Mouse (Mus musculus): ENCODE measurements around the gene Stra6.

Stra6 gene

GRCm38 (mm10) chr9:58095977-58096376 is 32.4 kb downstream of the Stra6 start:
- no peak for DNase-seq (ENCODE audit: low spot score in 2 of 2)

DNA sequence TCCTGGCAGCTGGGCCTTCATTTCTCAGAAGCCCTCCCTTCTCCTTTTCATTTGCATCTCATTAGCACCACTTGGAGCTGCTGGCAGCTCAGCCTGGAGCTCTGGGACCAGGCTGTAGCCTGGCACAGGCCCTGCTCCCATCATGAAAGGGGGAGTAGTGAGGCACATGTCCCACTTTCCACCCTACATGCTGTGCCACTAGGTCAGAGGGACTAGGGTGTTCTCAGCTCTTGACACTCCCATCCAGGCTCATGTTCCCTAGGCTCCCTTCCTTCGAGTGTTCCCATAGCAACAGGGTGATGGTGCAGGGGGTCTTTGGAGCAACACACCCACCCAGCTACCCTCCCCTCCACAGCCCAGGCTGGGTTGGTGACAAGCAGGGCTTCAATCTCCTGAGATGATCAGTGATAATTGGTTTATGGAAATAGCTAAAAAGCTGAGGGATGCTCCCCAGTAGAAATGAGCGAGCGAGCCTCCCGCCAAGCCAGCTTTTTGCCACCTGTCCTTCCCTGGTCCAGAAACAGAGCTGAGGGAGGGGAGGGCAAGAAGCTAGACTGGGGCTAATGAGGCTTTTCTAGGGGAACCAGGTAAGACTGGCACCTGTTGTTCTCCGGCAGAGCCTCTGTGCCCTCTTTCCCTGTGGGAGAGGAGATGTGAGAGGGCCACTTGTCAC is 33.2 kb downstream of the Stra6 start:
- DNase-seq (ENCODE audit: low spot score in 2 of 2) = peak; percentile 49 to 72

DNA sequence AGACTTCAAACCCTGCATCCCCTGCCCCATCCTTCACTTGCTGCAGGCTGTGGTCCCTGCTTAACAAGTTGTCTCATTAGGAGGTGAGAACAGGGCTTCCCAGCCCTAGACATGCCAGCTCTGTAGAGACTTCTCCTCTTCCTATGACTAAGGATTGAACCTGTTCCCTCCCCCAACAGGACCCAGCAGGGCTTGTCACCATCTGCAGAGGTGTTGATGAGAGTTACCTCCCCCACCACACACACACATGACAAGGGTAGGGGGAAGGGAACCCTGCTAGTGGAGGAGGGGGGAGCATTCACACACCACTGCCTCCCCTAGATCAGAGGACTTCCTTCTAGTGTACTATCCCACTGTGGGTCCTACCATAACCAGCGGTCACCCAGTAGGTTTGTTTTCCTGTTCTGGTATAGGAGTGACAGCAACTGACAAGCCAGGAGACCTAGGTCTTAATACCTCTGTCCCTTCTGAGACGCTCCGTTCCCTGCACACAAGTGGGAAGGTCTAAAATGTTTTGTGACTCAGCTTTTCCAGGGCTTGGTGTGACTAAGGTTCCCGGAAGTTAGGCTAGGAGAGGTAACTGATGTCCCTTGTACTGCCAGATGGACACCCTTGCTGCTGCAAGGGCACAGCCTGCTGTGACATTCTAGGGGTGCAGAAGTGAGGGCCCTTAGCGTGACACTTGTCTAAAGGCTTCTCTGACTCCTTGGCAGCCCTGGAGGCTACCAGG is 36.4 kb downstream of the Stra6 start:
- DNase-seq (ENCODE audit: low spot score in 2 of 2) = no peak

DNA sequence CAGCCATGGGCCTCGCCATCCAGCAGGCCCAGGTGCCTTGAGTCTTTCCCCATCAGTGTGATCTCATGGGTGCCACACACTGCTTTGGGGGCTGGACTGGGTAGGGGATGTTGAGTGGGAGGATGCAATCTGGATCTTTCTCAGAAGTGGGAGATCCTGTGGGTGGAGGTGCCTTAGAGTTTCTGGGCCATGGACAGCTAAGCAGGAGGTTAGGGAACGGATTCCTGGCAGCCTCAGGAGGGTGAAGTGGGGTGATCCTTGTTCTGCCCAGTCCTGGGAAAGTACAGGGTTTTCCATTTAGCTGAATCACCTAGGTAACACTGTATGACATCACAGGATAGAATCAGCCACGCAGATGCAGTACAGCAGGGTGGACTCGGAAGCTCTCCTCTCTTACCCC is 38.4 kb downstream of the Stra6 start:
- peak in 1 of 2 experiments; percentile 58 for DNase-seq (ENCODE audit: low spot score in 2 of 2)

DNA sequence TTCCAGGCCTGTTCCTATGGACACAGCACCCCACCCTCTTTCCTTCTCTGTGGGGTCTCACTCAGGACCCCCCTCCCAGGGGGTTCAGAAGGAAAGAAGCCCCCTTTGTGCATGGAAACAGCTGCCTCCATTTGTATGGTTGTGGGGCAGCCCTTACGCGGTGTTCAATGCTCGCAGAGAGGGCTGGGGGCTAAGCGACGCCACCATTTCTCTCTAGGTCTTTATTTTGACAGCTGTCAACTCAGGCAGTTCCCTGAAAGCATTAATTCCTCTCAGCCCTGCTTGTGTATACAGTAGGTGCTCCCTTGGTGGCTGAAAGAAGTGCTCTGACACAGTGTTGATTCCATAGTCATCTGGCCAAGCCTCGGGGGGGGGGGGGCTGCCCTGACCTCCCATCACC is 40.1 kb downstream of the Stra6 start:
- no peak for DNase-seq (ENCODE audit: low spot score in 2 of 2)

GRCm38 (mm10) chr9:58105595-58106169 is 42.1 kb downstream of the Stra6 start:
- no peak for DNase-seq (ENCODE audit: low spot score in 2 of 2)

DNA sequence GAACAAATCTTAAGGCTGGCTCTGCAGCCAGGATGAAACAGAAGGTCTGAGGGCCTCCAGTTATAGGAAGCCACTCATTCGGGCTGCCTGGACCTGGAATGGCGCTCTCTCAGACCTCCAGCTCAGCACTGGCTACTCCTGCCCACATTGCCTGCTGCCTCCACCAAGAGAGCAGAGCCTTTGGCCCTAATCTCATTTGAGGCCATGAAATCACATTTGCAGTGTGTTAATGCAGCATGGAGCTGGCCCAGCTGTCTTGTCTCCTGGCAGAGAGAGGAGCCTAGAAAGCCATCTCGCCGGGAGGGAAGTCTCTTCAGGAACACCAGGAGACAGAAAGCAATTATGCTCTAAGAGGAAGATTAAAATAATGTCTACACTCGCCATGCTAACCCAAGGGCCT is 43.9 kb downstream of the Stra6 start:
- DNase-seq (ENCODE audit: low spot score in 2 of 2) = no peak

DNA sequence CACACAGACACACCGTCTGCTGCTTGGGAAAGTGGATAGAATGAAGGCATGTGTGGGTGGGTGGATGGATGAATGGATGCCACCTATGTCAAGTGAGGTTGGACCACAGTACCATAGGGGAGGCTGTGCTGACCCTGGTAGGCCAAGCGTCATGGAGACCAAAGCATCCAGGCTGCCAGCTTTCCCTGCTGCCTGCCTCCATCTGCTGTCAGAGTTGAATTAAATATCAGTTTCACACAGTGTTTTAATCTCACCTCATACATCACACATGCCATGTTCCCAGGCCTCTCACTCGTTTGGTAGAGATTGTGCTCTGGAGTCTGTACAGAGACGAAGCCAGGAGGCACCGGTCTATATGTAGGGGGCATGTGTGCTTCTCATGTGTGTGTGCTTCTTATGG is 47.2 kb downstream of the Stra6 start:
- DNase-seq (ENCODE audit: low spot score in 2 of 2) = no peak

- peak; percentile 61 to 75 for DNase-seq (ENCODE audit: low spot score in 2 of 2)
Measured at GRCm38 (mm10) chr9:58111431-58111830, 47.8 kb downstream of the Stra6 start.

- DNase-seq (ENCODE audit: low spot score in 2 of 2) = no peak
Measured at GRCm38 (mm10) chr9:58112321-58112751, 48.7 kb downstream of the Stra6 start.

GRCm38 (mm10) chr9:58112866-58113278 is 49.3 kb downstream of the Stra6 start:
- peak; percentile 42 to 54 for DNase-seq (ENCODE audit: low spot score in 2 of 2)

DNA sequence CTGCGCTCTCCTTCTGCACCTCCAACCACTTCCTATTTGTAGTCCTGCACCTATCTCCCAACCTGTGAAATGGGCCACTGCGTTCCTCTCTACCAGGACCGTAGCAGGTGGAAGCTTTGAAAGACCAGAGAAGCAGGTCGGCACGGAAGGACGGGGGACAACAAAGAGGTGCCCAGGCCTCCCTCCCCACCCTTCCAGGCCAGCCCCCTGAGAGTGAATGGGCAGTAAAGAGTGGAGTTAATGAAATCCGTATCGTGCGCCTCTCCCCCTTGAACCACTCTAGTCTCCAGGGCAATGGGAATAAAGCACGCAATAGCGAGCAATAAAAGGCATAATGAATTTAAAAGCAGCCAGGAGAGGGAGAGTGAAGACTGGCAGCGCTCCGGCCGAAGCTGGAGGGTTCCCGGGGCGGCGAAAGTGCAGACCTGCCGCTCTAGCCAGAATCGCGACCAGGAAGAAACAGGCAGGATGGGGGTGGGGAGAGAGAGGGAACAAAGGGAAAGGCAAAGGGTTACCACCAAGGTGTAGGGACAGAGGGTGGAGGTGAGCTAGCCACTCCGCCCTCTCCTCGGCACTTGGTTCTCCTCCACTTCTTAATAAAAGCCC is 49.8 kb downstream of the Stra6 start:
- no peak for DNase-seq (ENCODE audit: low spot score in 2 of 2)

GRCm38 (mm10) chr9:58114019-58114418 is 50.4 kb downstream of the Stra6 start:
- DNase-seq (ENCODE audit: low spot score in 2 of 2) = no peak

GRCm38 (mm10) chr9:58115297-58115925 is 51.8 kb downstream of the Stra6 start:
- DNase-seq (ENCODE audit: low spot score in 2 of 2) = peak in 1 of 2 experiments; percentile 40

- DNase-seq (ENCODE audit: low spot score in 2 of 2) = no peak
Measured at GRCm38 (mm10) chr9:58116024-58116651, 52.5 kb downstream of the Stra6 start.

DNA sequence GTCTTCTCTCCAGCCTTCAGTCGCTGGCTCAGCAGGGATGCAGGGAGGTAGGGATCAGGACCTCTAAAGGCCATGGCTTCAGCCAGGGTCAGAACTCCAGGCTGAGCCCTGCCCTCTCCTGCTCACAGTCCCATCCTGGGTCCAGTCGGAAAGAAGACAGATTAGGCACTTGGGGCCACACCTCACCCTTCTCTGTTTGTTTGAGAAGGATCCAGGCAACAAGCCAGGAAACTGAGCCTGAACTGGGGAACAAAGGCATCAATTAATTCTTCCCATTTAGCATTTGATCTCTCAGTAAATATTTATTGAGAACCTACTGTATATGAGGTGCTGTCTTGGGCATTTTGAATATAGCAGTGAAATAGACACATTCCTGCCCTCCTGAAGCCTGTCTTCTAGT is 55.1 kb downstream of the Stra6 start, which contains the start of gene Ccdc33:
Ccdc33 (minus strand) TSS at position 153 of the 400 bp plus-strand sequence.
- DNase-seq (ENCODE audit: low spot score in 2 of 2) = no peak

GRCm38 (mm10) chr9:58125085-58125484 is 61.5 kb downstream of the Stra6 start:
- DNase-seq (ENCODE audit: low spot score in 2 of 2) = no peak

GRCm38 (mm10) chr9:58125811-58126210 is 62.2 kb downstream of the Stra6 start:
- DNase-seq (ENCODE audit: low spot score in 2 of 2) = no peak

DNA sequence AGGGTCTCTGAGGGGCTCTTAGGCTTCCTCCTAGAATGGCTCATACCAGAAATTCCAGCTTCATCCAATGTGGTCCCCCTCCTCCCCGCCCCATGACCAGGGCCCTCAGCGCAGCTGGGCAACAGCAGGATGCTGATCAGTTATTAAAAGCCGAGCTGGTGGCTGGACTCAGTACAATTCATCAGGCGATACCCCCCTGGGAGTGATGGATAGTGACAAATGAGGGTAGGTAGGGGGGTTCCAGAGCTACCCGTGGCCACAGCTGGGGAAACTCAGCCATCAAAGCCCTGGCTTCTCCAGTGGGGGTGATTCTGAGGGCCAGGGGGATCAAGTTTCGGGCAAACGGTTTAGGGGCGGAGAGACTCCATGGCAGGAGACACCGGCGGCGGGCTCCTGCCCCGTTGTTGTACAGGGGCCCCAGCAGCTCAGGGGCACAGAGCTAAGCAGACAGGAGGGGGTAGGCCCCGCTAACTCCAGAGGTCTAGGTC is 65.4 kb downstream of the Stra6 start:
- no peak for DNase-seq (ENCODE audit: low spot score in 2 of 2)

DNA sequence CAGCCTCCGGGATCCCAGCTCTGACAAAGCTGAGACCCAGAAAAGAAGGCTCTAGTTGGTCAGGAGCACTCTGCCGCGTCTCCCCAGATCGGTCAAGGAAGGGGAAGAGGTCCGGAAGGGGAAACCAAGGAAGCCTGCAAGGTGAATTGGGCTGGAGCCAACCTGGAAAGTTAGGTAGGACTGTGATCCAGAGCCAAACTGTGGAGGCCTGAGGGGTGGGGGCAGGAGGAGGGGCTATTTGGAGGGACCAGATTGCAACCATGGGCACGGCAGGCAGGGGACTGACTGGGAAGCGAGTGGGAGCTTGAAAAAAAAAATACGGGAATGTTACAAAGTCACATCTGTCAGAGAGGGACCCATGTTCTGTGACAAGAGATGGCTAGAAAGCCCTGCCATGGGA is 65.9 kb downstream of the Stra6 start:
- no peak for DNase-seq (ENCODE audit: low spot score in 2 of 2)

DNA sequence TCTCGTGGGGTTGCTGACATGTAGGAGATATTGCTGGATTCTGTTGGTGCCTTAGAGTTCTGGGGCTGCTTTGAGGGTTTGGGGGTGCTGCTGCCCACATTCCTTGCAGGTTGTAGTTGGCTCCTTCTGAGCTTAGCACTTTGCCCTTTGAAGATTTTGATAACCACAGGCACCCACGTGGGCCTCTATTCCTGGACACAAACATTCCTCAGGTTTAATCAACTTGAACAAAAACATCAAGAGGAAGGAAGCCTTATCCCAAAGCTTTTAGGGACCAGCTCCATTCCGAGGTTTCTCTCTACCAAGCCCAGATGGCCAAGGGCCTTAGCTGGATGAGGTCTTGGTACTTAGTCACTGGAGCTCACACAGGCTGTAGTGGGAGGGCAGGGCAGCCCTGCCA is 67.3 kb downstream of the Stra6 start:
- DNase-seq (ENCODE audit: low spot score in 2 of 2) = no peak
